Mouse (Mus musculus) spleen, embryonic (tissue): Measurements from ENCODE around the gene Acot8.

Experiments used
- CTCF ChIA-PET: fragments of 350-600 bp; sonication (Branson Sonifier 250); formaldehyde crosslinking; loops from one replicate; lab custom pipeline; 2022; lab: Charles Lee

The Acot8 gene

DNA sequence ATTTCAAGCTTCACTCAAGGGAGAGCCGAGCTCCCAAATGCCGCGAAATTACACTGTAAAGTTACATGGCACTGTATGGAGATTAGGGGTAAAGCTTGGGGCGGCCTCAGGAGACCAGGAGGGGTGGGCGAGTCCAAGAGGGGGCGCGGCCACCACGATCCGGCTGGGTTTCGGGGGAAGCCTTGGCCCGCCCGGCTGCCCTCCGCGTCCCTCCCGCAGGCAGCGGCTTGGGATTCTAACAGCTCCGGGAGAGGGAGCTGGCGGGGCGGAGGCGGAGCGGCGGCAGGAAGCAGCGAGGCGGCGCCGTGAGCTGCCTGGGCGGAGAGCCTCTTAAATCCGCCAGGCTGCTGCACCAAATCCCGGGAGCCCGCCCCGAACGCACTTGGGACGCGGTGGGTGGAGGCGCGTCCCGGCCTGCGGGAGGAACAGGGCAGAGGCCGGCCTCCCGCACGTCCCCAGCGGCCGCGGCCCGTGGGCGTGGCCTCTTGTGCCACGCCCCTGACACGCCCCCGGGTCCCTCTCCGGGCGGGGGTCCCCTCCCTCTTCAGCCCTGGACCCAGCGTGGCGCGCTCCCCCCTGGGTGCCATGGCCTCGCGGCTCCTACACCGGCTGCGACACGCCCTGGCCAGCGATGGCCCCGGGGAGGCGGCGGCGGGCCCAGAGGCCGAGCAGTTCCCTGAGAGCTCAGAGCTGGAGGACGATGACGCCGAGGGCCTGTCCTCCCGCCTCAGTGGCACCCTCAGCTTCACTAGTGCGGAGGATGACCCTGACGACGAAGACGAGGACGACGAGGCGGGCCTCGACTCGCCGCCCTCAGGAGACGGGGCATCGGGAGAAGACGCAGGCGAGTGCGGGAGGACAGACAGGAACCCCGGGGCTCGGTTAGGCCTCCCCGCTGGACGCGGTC lies 18.9 kb downstream of the Acot8 start, which contains the start of gene Snx21:
Gene Snx21, plus strand, starts transcription at position 343 of the 907 bp plus-strand sequence.
- CTCF ChIA-PET: interaction anchor here (0.5 to 1.1 kb wide), 3 partner anchors 8 to 152 kb away, joined by 3 to 4 read pairs (median 3); no protein-coding TSS in a partner anchor

DNA sequence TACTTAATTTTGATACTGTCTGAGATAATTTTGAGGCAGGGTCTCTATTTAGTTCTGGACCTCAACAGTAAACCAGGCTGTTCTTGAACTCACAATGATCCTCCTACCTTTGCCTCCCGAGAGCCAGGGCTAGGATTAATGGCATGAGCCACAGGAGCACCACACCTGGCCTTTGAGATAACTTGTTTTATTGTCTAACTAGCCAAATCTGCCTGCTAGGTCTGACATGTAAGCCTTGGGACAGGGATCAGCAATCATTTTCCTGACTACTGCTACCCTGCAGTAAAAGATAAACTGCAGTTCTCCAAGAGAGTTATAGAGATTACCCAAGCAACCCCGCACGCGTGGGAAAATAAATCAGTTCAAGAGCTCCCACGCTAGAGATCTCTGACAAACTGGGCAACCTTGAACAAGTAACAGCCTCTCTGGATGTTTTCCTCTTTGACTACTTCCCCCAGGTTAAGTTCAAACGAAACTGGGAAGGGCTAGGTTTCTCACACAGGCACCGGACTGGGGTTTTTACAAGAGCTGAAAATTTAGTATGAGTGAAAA lies 19.7 kb downstream of the Acot8 start:
- CTCF ChIA-PET: interaction anchor here (1.0 to 1.1 kb wide), 2 partner anchors 9 to 12 kb away, joined by 3 to 4 read pairs; no protein-coding TSS in a partner anchor

DNA sequence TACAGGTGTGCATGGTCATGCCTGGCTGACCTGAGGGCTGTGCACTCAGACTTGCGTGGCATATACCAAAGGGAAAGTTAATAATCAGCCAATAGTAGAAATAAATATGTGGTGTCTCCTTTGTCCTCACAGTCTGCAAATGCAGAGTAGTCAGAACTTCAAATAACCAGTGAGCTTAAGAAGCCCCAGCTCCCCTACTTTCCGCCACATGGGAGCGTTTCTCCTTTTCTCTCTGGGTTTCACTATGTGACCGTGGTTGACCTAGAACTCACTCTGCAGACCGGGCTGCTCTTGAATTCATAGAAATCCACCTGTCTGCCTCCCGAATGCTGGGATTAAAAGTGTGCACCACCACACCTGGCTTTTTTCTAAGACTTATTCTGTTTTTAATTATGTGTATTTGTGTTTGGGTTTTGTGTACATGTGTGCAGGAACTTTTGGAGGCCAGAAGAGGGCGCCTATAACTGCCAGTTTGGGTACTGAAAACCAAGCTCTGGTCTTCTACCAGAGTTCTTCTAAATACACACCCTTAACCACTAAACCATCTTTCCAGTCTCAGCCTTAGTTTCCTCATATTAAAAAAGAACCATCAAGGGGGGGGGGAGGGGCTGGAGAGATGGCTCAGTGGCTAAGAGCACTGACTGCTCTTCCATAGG lies 20.6 kb downstream of the Acot8 start:
- CTCF ChIA-PET: interaction anchor here (0.8 to 1.0 kb wide), 2 partner anchors 14 to 17 kb away, joined by 3 to 6 read pairs; no protein-coding TSS in a partner anchor

DNA sequence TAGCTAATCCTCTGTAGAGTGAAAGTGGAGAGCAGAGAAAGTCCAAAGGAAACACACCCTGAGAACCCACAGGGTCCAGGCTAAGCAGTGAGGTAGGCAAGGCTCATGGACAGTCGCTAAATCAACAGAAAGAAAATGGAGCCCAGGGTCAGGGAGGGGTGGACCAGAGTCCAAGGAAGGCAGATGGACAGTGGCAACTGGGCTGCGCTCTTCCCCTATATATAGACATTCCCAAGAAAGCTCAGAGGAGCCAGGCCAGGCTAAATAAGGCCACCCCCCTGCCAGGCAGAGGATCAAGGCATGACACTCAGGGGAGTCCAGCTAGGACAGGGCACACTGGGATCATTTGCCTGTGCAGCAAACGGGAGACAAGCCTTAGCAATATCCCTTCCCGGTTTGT lies 22.8 kb downstream of the Acot8 start:
- CTCF ChIA-PET: interaction anchor here (0.6 to 1.0 kb wide), 3 partner anchors 8 to 785 kb away, joined by 3 to 18 read pairs (median 6); no protein-coding TSS in a partner anchor

DNA sequence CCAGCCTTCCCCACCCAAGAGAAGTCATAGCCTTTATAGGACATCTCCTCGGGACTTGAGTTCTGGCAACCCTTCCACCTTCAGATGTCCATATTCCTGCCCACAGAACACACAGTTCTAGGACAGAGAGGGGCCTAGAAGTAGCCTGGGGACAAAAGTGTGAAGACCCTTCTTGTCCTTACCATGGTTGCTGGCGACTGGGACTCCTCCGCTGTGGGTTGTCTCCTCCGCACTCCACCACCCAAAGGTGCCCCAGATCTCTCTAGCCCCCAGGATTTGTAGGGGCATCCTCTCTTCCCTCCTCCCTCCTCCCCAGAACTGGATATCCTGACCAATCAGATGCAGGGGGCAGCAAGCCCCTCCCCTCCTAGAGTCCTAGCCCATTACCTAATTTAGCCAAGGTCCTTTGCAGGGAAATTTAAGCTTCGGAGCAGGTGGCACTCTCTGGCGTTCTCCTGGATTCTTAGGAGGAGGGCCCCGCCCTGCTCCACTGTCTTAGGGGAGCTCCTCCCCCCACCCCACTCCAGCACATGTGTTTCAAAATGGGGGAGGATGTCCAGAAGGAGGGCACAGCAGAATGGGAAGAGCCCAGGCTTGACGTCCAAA lies 25.1 kb downstream of the Acot8 start, which contains the start of gene Tnnc2:
Gene Tnnc2, minus strand, starts transcription at position 487 of the 606 bp plus-strand sequence.
- CTCF ChIA-PET: no interaction called here

DNA sequence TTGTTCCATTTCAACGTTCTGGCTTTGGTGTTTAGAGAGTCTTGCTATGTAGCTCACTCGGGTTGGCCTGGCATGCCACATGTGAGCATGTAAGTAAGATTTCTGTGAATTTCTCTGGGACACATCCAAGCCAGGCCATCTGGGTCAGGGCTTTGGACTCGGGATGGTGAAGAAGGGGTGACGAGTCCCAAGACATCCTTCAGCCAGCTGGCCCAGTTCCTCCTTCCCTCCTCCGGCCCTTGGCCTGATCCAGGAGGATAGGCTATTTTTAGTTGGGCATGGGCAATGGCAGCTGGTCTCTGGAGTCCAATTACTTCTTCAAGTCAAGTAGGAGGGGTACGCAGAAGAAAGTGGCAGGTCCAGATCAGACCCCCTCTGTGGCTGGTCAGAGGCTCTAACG lies 25.9 kb downstream of the Acot8 start:
- CTCF ChIA-PET: no interaction called here

DNA sequence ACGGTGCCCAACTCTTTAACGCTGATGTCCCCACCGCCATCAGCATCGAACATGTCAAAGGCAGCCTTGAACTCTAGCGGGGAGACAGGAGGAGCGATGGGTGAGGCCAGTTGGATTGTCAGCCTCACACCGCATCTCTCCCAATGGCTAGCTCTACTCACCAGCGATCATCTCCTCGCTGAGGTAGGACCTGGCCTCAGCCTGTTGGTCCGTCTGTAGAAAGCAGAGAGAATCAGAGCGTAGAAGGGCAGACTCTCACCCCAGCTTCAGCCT lies 26.7 kb downstream of the Acot8 start:
- CTCF ChIA-PET: no interaction called here

DNA sequence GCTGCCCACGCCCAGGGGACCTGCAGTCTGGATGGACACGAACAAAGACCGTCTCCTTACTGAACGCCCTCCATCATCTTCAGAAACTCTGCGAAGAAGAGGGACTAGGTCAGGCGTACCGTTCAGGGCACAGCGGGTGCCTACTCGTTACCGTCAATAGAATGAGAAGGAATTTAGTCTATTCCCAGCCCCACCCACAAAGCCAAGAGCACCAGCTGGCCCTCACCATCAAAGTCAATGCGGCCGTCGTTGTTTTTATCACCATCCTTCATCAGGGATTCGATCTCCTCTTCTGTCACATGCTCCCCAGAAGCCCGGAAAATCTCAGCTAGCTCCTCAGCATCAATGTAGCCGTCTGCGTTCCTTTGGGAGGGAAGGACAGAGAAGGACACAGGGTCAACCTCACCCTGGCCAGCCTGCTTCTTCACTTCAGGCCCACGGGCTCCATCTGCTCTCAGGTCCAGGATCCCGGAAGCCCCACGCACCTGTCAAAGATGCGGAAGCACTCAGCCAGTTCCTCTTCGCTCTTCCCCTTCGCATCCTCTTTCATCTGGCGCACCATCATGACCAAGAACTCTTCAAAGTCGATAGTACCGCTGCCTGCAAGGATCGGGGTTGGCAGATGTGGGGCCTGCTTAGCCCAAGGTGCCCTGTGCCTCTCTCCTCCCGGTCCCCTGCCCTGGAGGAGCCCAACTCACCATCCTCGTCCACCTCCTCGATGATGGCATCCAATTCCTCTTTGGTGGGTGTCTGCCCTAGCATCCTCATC lies 27.3 kb downstream of the Acot8 start:
- CTCF ChIA-PET: no interaction called here

DNA sequence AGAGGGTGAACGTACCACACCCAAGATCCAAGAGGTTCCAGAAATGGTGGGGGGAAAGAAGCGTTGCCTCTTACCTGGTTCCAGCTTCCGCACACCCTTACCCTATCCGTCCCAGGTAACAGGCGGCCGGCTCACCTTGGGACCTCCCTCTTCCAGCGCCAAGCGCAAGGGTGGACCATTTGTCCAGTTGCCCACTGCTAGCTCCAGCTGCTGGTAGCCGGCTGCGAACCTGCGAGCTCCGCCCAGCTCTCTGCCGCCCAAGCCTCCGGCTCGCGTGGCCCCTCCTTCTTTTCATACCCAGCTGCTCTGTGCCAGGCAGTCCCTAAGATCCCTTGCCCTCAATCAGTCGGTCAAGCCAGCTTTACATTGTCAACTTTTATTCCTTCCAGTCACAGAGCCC lies 27.9 kb downstream of the Acot8 start:
- CTCF ChIA-PET: no interaction called here

DNA sequence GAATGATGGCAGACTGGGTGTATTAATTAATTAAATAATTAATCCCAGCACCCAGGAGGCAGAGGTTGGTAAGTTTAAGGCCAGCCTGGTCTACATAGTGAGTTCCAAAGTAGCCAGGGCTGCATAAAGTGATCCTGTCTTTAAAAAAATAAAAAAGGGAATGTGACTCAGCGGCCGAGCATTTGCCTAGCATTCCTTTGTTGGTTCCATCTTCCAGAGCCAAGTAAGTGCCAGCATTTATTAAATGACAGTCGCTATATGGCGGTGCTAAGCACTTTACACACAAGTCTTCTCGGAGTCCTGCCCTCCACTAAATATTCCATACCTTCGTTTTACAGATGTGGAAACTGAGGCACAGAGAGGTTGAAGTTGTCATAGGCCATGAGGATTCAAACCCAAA lies 28.6 kb downstream of the Acot8 start:
- CTCF ChIA-PET: no interaction called here

DNA sequence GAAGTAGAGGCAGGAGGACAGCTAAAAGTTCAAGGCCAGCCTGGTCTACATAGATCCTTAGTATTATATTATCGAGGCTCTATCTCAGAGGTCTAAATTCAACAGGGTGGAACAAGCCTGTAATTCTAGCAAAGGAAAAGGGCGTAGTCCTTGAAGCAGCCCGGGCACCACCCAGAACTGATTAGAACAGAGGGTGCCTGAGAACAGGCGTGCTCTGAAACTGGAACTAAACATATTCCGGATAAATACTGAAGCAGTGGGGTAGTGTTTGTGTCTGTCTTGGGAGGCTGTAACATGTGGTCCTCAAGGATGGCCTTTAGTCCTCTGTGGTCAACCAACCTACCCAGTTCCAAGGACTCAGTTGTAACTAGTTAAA lies 30.7 kb downstream of the Acot8 start:
- CTCF ChIA-PET: no interaction called here

DNA sequence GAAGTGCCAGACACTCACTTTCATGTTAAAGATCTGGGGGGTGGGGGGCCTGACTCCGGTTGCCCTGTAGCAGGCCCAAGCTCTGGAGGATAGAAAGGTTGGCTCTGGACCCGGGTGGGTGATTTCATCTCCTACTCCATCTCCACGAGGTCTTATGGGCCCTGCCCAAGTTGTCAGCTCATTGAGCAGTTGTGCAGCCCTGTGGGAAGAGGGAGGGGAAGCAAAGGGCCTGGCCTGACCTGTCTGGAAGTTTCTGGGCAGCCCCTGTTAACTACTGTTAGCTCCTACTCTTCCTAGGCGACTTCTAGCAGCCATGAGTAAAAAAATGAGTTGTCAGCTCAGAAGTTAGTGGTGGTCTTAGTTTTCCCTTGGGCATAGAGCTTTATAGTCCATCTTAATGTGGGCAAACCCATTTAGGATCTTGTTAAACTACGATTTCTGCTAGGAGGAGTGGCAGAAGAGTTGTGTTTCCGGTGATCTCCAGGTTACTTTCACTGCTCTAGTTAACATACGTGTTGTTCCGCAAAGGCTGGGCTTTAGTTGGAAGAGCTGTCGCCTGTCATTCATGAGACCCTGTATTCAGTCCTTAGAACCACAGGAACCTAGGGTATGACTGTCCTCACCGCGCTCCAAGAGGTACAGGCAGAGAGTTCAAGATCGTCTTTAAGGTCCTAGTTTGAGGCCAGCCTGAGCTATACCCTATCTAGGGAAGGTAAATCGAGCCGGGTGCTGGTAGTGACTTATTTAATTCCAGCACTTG lies 31.3 kb downstream of the Acot8 start:
- CTCF ChIA-PET: interaction anchor here (0.9 kb wide), 1 partner anchor 12 kb away, joined by 3 read pairs; the partner anchor contains the start of gene Snx21

DNA sequence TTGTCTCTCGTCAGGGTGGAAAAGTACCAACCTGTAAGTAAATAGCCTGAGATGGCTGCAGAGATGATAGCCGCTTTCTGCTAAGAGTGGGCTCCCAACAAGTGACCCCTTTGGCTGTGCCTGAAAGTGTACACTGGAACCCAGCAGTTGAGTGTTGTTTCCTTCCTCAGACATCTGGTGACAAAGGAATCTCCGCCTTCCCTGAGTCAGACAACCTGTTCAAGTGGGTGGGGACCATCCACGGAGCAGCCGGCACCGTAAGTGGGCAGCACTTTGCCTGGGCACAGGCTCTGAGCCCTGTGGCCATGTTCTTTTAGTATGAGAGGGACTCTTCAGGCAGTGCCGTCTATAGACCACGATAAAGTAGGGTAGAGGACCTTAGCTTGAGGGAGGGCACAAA lies 33.6 kb downstream of the Acot8 start:
- CTCF ChIA-PET: interaction anchor here (0.5 kb wide), 1 partner anchor 367 kb away, joined by 5 read pairs; no protein-coding TSS in a partner anchor

DNA sequence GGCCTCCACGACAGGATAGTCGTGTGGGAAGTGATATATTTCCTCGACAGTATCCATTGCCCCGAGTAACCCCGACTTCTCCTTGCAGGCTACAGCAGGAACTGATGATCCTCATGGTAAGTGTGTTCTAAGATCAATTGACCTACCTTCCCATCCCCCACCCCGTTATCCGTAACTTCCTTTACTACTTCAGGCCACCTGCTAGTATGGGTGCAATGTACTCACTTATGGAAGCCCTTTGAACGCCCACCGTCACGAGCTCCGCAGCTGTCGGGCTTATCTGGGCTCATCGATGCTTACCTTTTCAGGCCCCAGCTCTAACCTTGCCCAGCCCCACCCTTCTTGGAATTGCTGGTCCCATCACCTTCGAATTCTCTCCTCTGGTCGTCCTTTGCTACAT lies 34.4 kb downstream of the Acot8 start:
- CTCF ChIA-PET: no interaction called here

DNA sequence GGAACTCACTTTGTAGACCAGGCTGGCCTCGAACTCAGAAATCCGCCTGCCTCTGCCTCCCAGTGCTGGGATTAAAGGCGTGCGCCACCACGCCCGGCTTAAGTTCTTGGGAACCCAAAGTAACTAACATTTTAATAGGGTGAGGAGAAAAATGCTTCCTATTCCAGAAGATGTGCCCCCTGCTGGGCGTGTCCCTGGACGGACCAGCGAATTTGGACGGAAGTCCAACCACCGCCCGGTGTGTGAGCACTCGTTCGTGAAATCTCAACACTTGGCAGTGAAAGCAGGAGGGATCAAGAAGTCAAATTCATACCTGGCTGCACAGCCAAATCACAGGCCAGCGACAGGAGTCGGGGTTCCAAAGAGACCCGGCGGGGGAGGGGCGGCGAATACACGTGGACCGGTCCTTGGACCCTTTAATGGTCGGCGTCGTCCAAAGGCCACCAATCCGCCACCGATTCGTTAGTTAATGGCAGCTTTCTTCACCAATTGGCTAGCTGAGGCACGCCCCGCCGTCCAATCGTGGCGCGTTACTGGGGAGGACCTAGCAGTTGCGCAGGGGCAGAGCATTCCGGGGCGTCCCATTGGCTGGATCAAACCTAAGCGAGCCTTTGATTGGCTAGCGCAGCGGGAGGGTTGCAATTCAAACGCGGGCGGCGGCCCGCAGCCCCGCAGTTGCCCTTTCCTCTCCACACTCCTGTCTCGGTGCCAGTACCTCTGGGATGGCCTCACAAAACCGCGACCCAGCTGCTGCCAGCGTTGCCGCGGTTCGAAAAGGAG lies 35.2 kb downstream of the Acot8 start, which contains the start of gene Ube2c:
Gene Ube2c, plus strand, starts transcription at position 641 of the 780 bp plus-strand sequence.
- CTCF ChIA-PET: interaction anchor here (0.7 kb wide), 1 partner anchor 131 kb away, joined by 4 read pairs; no protein-coding TSS in a partner anchor

DNA sequence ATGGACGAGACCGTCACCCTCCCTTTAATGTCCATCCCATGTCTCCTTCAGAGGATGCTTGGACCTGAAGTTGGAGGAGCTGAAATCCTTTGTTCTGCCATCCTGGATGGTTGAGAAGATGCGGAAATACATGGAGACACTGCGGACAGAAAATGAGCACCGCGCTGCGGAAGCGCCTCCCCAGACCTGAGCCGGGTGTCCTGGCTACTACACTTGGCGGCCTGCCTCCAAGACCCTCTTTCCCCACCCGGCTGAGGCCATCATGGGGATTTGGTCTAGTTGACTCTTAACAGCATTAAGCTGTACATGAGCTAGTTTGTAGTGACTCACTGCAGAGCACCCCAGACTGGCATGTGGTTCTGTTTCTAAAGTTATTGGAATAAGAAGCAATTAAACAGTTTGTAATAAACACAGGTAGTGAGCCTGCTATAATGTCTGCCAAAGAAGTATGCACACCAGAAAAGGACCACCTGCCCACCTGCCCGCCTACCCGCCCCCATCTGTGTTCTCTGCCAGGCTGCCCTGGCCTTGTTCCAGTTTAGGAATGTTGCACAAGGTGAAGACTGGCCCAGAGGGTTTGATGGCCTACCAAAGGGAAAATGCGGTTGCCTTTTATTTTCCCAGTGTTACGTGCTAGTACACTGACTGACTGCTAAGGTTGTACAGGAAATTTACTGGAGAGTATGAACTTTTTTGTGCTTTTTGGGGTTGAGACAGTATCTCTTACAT lies 36.7 kb downstream of the Acot8 start:
- CTCF ChIA-PET: no interaction called here

DNA sequence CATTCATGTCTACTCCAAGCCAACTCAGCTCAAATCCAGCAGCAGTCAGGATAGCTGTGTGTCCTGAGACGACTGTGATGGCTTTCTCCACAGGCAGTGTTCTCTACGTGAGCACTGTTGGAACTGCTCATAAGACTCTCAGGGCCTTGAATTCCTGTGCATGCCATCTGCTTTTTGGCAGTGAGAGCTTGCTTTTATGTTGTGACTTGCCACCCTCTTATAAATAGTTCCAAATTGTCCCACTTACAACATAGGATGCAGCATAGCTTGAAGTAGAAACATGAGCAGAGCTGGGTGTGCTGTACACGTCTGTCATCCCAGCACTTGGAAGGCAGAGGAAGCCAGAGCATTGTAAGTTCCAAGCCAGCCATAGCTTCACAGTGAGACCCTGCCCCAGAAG lies 38.8 kb downstream of the Acot8 start:
- CTCF ChIA-PET: no interaction called here

DNA sequence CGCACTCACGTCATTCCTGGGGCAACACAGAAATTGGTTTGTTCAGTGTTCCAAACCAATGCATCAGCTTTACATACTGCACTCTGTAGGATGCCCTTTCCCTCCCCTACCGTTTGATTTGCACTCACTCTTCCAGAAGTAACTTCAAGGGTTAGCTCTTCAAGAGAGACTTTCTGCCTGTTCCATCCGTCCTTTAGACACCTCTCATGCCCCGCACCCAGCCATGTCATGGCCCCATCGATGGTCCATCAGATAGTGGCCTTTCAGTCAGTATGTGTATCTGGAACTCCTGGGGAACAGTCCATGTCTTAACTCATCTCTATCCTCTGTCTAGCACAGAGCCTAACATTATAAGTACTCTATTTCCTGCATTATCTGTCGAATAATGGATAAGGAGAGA lies 42.1 kb downstream of the Acot8 start:
- CTCF ChIA-PET: no interaction called here
